Mouse (Mus musculus): ENCODE measurements around the gene Asb15. TPM values are rescaled to one million over a fixed set of nuclear protein-coding genes. Genes with fewer than 3 reads are reported as not detected.

The Asb15 gene
- polyA plus RNA-seq, 1 experiment: 1.1 TPM

DNA sequence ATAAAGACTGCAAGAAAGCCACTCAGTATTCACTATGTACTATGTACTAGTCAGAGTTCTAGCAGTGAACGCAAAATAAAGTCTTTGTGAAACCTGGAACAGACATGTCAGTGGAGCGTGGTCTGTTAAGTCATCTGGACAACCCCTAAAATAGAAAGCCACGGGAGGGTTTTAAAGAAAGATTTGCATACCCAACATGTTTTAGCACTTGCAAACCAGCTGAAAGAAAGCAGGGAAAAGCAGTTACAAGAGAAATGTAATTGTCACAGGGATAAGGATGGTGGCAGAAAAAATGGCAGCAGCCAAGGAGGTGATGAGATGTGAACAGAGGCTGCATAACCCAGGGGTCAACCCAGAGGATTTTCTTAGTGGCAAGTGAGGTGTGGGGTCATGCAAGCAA, 2.2 kb upstream of the Asb15 start:
- peaks cover 6% of the 10 kb centered on the region for H3K4me1 ChIP-seq (replicated peaks; ENCODE audit: control insufficient read depth, insufficient read depth, low read length)
- no peak for DNase-seq
- no peak overlapping the region for H3K4me3 ChIP-seq (ENCODE audit: control insufficient read depth, insufficient read depth, low read length)
- peaks cover 16% of the 10 kb centered on the region; the same call in 1 of the 2 replicates for H3K36me3 ChIP-seq (ENCODE audit: control insufficient read depth, insufficient read depth, low read length)
- TF ChIP-seq CTCF (IDR thresholded peaks at IDR 0.05; ENCODE audit: borderline replicate concordance, control insufficient read depth, extremely low read depth, insufficient read depth, low read length, poor library complexity) (no peak), POLR2A (IDR thresholded peaks at IDR 0.05; ENCODE audit: control insufficient read depth, extremely low read depth, insufficient read depth, low read length, poor library complexity) (no peak)
- 91% methylated on average over 3 of the region's 3 CpGs for WGBS
- H3K27ac ChIP-seq (ENCODE audit: control insufficient read depth, insufficient read depth, low read length): no peak overlapping the region
- H3K27me3 ChIP-seq (ENCODE audit: control insufficient read depth, insufficient read depth, low read length): no peaks in the 10 kb centered on the region

GRCm38 (mm10) chr6:24527155-24528063, 535 bp upstream of the Asb15 start, which contains the start of gene Ndufa5:
Gene Ndufa5 (minus strand): TSS chr6:24528013.
- DNase-seq: peak; percentile 92
- Histone ChIP-seq H3K27me3 (ENCODE audit: control insufficient read depth, insufficient read depth, low read length) (no peaks in the 10 kb centered on the region), H3K4me1 (replicated peaks; ENCODE audit: control insufficient read depth, insufficient read depth, low read length) (peaks cover 6% of the 10 kb centered on the region), H3K36me3 (ENCODE audit: control insufficient read depth, insufficient read depth, low read length) (0 out of 2 replicates have a peak, but pooled peaks cover 2% of the 10 kb centered on the region), H3K27ac (ENCODE audit: control insufficient read depth, insufficient read depth, low read length) (0 out of 2 replicates have a peak within 1 kb of the TSS, but pooled peaks have one; percentile 15), H3K4me3 (ENCODE audit: control insufficient read depth, insufficient read depth, low read length) (peak within 1 kb of the TSS; percentile 78)
- TF ChIP-seq POLR2A (IDR thresholded peaks at IDR 0.05; ENCODE audit: control insufficient read depth, extremely low read depth, insufficient read depth, low read length, poor library complexity) (0 out of 2 replicates have a peak, but pooled peaks have one; percentile 37), CTCF (IDR thresholded peaks at IDR 0.05; ENCODE audit: borderline replicate concordance, control insufficient read depth, extremely low read depth, insufficient read depth, low read length, poor library complexity) (no peak)
- WGBS: under 1% methylated on average over 53 of the region's 53 CpGs

- Histone ChIP-seq H3K27me3 (ENCODE audit: control insufficient read depth, insufficient read depth, low read length) (no peaks in the 10 kb centered on the region), H3K4me1 (replicated peaks; ENCODE audit: control insufficient read depth, insufficient read depth, low read length) (peaks cover 6% of the 10 kb centered on the region), H3K36me3 (ENCODE audit: control insufficient read depth, insufficient read depth, low read length) (no peaks in the 10 kb centered on the region), H3K27ac (ENCODE audit: control insufficient read depth, insufficient read depth, low read length) (no peak overlapping the region), H3K4me3 (ENCODE audit: control insufficient read depth, insufficient read depth, low read length) (no peak overlapping the region)
- TF ChIP-seq POLR2A (IDR thresholded peaks at IDR 0.05; ENCODE audit: control insufficient read depth, extremely low read depth, insufficient read depth, low read length, poor library complexity) (no peak), CTCF (IDR thresholded peaks at IDR 0.05; ENCODE audit: borderline replicate concordance, control insufficient read depth, extremely low read depth, insufficient read depth, low read length, poor library complexity) (no peak)
- DNase-seq: peak; percentile 40
- WGBS: 20% methylated on average over 4 of the region's 4 CpGs
These were observed 2.2 kb downstream of the Asb15 start for GRCm38 (mm10) chr6:24530166-24530565.

- DNase-seq: no peak
- Histone ChIP-seq H3K4me1 (replicated peaks; ENCODE audit: control insufficient read depth, insufficient read depth, low read length) (peaks cover 6% of the 10 kb centered on the region), H3K4me3 (ENCODE audit: control insufficient read depth, insufficient read depth, low read length) (no peak overlapping the region), H3K36me3 (ENCODE audit: control insufficient read depth, insufficient read depth, low read length) (no peaks in the 10 kb centered on the region), H3K27ac (ENCODE audit: control insufficient read depth, insufficient read depth, low read length) (no peak overlapping the region), H3K27me3 (ENCODE audit: control insufficient read depth, insufficient read depth, low read length) (no peaks in the 10 kb centered on the region)
- TF ChIP-seq POLR2A (IDR thresholded peaks at IDR 0.05; ENCODE audit: control insufficient read depth, extremely low read depth, insufficient read depth, low read length, poor library complexity) (no peak), CTCF (IDR thresholded peaks at IDR 0.05; ENCODE audit: borderline replicate concordance, control insufficient read depth, extremely low read depth, insufficient read depth, low read length, poor library complexity) (no peak)
- WGBS: 56% methylated on average over 11 of the region's 11 CpGs
These were observed 2.9 kb downstream of the Asb15 start for GRCm38 (mm10) chr6:24530711-24531420.

DNA sequence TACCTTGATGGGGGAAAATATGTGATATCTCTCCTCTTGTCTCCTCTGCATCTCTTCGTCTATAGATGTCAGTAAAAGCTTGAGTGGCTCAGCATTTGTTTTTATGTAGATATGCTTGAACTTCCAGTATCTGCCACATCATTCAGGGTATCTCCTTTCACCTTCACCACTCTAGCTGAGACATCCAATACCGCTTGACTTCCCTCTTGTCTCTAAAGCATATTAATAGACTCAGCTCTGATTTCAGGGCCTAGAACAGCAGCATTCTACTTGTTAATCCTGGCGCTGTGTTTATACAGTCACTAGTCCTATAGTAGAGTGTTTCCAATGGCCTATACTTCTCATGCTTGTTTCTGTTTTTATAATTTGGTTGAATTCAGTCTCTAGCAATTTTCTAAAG, 4.9 kb downstream of the Asb15 start:
- Histone ChIP-seq H3K4me3 (ENCODE audit: control insufficient read depth, insufficient read depth, low read length) (no peak overlapping the region), H3K36me3 (ENCODE audit: control insufficient read depth, insufficient read depth, low read length) (no peaks in the 10 kb centered on the region), H3K4me1 (replicated peaks; ENCODE audit: control insufficient read depth, insufficient read depth, low read length) (no peaks in the 10 kb centered on the region), H3K27ac (ENCODE audit: control insufficient read depth, insufficient read depth, low read length) (no peak overlapping the region), H3K27me3 (ENCODE audit: control insufficient read depth, insufficient read depth, low read length) (no peaks in the 10 kb centered on the region)
- WGBS: 89% methylated on average over 3 of the region's 3 CpGs
- DNase-seq: no peak
- TF ChIP-seq POLR2A (IDR thresholded peaks at IDR 0.05; ENCODE audit: control insufficient read depth, extremely low read depth, insufficient read depth, low read length, poor library complexity): no peak
- TF ChIP-seq CTCF (IDR thresholded peaks at IDR 0.05; ENCODE audit: borderline replicate concordance, control insufficient read depth, extremely low read depth, insufficient read depth, low read length, poor library complexity): no peak

DNA sequence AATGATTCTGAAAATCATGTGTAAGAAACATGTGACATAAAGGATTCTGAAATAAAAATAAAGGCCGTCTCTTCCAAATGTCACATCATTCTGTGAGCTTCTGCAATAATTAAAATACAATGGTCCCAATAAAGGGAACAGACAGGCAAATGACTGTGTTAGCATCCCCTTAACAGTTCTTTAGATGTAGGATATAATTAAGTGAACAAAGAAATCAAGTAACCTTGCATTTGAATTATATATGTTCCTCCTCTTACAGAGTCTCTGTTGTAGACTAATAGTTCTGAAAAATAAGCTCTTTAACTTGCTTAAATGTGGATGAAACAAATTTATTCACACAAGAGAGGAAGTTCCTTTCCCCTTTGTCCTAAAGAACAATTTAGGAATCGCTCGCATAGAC, 10.5 kb downstream of the Asb15 start:
- TF ChIP-seq POLR2A (IDR thresholded peaks at IDR 0.05; ENCODE audit: control insufficient read depth, extremely low read depth, insufficient read depth, low read length, poor library complexity): no peak
- no peak for TF ChIP-seq CTCF (IDR thresholded peaks at IDR 0.05; ENCODE audit: borderline replicate concordance, control insufficient read depth, extremely low read depth, insufficient read depth, low read length, poor library complexity)
- Histone ChIP-seq H3K27ac (ENCODE audit: control insufficient read depth, insufficient read depth, low read length) (no peak overlapping the region), H3K36me3 (ENCODE audit: control insufficient read depth, insufficient read depth, low read length) (no peaks in the 10 kb centered on the region), H3K4me3 (ENCODE audit: control insufficient read depth, insufficient read depth, low read length) (no peak overlapping the region), H3K27me3 (ENCODE audit: control insufficient read depth, insufficient read depth, low read length) (no peaks in the 10 kb centered on the region), H3K4me1 (replicated peaks; ENCODE audit: control insufficient read depth, insufficient read depth, low read length) (no peaks in the 10 kb centered on the region)
- no peak for DNase-seq
- 90% methylated on average over 3 of the region's 3 CpGs for WGBS
